Mouse (Mus musculus) layer of hippocampus, adult 2 months (tissue): ENCODE measurements at regions not wholly inside any gene's neighbourhood (a gene's known extent, or its start where the extent isn't known, plus 50 kb on each side); places are given as distances from the start of the nearest gene placed in this dataset.

Experiments used
- DNase-seq, 2 experiments: peaks; one replicate each; pipeline ENCODE4 v3.0.0; 2022; ENCODE audit warnings: low spot score in 2 of 2
- H3K27ac ChIP-seq: fragments of 200-600 bp; 2 replicates; pipeline ENCODE4 v1.8.1; 2022
- H3K4me3 ChIP-seq: fragments of 200-600 bp; 2 replicates; pipeline ENCODE4 v1.8.1; 2022; ENCODE audit warnings: mild to moderate bottlenecking
- CTCF ChIP-seq: fragments of 200-600 bp; conservative IDR thresholded peaks from 2 replicates; pipeline ENCODE4 v1.8.1; 2022; ENCODE audit warnings: antibody characterized with exemption, mild to moderate bottlenecking, moderate library complexity

DNA sequence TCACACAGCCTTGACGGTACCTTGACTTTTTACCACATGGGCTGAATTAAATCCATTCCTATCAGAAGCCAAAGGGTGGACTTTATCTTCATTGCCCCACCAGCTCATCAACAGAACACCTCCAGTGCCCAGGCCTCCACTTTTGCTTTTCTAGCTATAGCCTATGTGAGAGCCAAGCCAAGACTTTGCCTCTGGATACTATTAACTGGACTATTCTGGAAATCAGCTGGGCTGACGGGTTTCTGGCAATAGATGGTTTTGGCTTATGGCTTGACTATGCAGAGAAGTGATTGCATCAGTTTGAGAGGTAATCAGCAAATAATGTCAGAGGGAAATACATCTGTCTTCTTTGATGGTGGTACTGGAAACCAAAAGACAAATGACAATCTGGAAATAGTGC, 130.8 kb upstream of the Thbs1 start:
- TF ChIP-seq CTCF: no peak
- DNase-seq: no peak
- no peak overlapping the region for H3K4me3 ChIP-seq
- no peak overlapping the region for H3K27ac ChIP-seq

DNA sequence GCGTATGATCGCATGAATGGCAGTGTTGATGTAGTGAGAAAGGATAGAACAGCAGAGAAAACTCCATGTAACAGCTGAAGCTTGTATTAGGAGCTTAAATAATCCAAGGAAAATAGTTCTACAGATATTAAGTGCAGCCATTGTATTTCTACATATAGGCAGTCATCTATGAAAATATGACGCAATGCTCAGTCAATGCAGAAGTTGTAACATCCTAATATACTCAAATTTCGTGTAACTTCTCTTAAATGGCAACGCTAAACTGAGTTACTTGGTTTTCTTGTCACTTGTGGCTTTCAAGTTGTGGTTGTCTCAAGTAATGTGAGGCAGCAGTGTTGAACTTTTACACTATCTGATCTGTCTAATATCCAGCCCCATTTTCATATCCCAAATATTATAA, 127.1 kb upstream of the Thbs1 start:
- Histone ChIP-seq H3K27ac (no peak overlapping the region), H3K4me3 (no peak overlapping the region)
- no peak for DNase-seq
- TF ChIP-seq CTCF: no peak

DNA sequence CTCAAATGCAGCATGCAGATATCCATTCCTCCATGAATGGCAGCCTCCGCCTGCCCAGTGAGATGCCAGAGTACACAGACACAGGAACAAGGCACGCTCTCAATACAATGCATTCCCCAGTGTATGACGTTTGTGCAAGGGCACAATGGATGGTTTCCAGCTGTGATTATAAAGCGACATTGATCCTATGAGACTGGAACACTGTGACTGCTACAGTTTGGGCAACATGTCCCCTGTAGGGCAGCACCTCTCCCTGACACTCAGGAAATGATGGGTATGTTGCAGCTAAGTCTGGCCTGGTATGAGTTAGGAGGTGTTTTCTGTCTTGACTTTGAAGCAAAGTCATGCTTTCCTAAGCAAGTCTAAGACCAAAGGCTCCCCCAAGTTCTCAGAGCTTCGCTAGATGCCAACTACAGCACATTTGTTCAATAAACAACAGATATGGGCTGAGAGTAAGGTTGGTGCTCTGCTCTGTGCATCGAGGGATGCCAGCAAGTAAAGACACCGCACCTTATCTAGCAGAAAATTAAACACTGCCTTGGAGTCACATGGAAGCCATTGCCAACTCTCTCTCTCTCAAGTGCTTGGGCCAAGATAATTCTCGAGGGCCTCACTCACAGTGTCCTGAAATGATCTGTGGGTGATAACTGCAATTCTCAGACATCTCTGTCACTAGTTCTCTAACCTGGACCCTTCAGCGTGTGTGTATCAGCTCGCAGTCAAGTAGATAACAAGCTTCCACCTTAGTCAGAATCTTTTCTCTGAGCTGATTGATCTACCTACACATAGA, 124.1 kb upstream of the Thbs1 start:
- Histone ChIP-seq H3K4me3 (no peak overlapping the region), H3K27ac (no peak overlapping the region)
- no peak for DNase-seq
- no peak for TF ChIP-seq CTCF

DNA sequence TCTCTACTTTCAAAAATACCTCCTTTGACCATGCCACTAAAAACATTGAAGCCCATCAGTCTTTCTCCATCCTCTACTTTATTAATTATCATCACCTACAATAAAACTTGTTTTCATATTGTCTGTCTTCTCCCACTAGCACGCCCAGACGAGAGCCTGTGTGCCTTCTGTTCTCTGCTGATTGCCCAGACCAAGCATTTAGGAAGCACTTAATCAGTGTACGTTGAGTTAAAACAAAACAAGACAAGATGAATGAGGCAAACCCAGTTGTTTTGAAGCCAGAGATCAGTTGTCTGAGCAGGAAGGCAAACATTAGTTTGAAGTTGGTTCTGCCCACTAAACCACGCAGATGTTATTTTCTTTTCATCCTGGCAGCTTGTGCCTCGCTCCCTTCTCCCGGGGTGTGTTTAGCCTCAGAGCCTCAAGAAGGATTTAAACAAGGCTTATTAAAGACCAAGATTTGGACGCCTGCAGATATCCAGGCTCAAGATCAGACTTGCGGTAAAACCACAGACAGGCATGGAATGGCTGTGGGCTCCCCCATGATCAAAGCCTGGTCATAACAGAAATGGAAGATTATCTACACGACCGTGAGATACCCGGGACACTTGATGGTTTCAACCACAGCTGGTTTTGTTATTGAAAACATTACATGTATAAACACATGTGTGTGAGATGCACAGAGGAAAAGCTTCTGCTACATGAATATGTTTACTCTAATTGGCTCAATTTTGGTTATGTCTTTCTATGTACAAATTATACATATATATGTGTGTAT, 123.1 kb upstream of the Thbs1 start:
- no peak for TF ChIP-seq CTCF
- no peak overlapping the region for H3K4me3 ChIP-seq
- H3K27ac ChIP-seq: no peak overlapping the region
- no peak for DNase-seq

DNA sequence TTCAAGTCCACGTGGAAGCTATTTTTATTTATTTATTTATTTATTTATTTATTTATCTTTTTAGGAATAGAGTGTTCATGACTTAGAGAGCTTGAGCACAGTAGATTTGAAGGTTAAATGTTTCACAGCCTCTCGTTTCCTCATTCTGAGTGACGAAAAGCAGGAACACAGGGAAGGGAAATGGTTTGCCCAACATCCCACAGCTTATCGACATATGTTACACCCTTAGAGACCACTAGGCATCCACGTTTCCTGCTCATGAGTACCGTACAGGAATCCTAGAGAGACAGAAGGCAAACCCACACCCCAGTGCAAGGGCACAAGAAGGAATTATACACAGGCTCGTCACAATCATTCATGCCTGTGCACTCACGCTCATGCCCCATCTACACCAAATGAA, 122.5 kb upstream of the Thbs1 start:
- Histone ChIP-seq H3K4me3 (no peak overlapping the region), H3K27ac (no peak overlapping the region)
- TF ChIP-seq CTCF: no peak
- DNase-seq: no peak

DNA sequence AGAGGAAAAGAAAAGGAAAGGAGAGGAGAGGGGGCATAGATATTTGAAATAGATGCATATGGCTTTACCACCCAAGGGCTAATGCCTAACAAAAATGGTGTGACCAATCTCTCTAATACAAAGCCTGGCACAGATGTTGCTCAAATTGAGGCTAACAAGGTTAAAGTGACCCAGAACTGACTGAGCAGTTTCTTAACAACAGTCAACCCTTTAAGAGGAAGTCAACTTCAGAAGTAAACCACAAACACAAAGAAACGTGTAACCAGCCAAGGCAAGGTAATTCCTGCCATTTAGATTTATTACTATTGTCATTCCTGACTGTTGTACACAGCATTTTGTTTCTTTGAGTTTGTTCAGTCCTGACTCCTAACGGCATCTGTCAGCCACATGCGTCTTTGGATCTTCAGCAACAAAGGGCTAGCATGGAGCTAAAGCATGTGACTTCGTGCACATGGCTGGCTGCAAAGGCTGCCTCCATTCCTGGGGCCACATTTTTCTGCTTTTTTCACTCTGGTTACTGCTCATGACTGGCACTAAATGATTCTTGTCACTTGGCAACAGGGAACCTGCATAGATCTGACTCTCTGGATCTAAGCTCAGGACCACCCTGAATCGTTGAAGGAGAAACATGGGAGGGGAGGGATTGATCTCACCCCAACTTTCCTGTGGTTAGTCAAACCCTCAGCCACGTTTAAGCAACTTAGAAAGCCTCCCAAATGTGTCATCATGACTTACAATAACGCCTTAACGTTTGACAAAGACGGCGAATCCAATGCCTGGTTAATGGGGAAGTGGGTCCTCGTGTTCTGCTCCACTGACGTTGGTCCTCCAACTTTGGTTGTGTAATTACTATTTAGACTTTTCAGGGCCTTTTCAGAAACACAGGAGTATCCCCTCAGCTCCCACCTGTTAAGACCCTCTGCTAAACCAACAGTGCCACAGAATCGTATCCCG, 115.3 kb upstream of the Thbs1 start:
- no peak for TF ChIP-seq CTCF
- no peak for DNase-seq
- H3K27ac ChIP-seq: no peak overlapping the region
- no peak overlapping the region for H3K4me3 ChIP-seq

DNA sequence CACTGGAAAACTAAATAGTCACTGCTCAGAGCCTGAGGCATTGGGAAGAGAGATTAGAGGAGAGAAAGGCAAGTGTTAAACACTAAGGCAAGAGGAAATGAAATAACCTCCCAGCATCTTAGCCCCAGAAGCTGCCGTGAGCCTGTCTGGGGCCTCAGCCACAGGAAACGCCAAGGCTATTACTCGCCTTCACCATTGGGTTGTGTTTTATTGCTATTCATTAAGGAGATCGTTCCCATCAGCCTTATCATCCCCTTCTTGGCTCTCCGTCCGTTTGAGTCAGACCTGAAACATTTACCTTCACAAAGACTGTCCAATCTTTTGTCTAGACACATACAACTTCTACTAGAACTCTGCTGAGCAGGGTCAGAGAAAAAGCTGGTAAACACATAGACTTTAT, 112.0 kb upstream of the Thbs1 start:
- TF ChIP-seq CTCF: no peak
- DNase-seq: no peak
- Histone ChIP-seq H3K27ac (no peak overlapping the region), H3K4me3 (no peak overlapping the region)

DNA sequence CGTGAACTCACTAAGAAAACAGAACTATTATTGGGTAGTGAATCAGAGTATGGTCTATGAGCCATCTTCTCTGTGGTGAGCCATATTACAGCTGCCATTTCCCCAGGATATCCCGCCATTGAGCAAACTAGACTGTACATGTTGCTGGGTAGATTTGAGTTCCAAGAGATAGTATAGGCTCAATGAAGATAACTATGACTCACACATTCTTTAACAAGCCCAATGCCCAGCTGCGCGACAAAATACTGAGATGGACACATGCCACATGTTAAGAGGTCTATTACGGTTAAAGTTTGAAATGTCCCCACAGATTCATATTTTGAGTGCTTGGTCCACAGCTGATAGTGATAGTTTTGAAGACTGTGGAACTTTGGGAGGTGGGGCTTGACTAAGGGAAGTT, 107.5 kb upstream of the Thbs1 start:
- DNase-seq: no peak
- TF ChIP-seq CTCF: no peak
- Histone ChIP-seq H3K4me3 (no peak overlapping the region), H3K27ac (no peak overlapping the region)

DNA sequence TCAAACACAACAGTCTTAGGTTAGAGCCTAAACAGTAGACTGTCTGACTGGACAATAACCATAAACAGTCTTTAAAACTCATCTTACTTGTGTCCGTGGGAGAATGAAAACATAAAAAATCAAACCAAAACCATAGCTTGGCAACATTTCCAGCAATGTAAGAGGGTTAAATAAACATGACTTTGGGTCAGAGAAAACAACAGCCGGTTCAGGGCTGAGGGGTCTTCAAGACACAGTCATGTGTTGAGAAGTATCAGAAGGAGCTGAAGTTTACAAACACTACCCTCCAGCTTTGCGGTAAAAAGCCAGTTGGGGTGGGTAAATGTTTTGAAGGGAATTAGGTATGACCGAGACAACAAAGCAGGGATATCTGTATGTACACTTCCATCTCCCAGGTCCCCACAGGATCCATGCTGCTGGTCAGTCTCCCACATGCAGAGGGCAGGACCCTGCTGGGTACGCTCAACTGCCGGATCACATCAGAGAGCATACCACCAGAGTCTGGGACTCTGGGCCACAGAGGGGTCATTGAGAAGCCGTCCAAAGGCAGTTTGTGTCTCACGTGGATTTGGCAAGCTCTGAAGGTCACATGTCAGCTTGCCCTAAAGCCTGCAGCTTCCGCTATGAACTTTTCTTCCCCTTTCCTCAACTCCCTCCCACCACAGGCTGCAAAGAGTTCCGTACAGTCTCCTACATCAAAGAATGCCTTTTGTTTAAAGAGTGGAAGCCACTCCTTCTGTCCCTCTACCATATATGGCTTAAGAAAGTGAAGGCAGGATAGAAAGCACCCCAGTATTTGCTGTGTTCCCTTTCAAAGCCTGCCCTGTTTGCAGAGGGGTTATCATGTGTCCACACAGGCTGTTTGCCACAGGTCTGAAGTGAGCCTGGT, 103.9 kb upstream of the Thbs1 start:
- DNase-seq: peak in 1 of 2 experiments; percentile 7
- H3K27ac ChIP-seq: no peak overlapping the region
- TF ChIP-seq CTCF: no peak
- no peak overlapping the region for H3K4me3 ChIP-seq

DNA sequence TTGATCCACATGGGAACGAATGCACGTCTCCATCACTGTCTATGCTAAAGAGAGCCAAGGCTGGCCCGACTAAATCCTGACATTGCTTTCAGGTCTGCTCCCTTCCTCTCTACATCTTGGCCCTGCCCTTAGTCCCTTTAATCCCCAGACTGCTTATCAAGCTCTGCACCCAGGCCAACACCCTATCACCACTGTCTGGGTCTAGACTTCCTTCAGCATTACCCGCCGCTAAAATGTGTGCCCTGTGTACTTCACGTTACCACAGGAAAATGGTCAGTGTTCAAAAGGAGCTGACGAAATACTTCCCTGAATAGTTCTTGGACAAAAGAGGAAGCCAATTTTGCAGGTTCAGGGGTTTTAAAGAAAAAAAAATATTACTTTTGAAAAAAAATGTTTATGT, 100.0 kb upstream of the Thbs1 start:
- H3K4me3 ChIP-seq: no peak overlapping the region
- TF ChIP-seq CTCF: no peak
- no peak overlapping the region for H3K27ac ChIP-seq
- no peak for DNase-seq

DNA sequence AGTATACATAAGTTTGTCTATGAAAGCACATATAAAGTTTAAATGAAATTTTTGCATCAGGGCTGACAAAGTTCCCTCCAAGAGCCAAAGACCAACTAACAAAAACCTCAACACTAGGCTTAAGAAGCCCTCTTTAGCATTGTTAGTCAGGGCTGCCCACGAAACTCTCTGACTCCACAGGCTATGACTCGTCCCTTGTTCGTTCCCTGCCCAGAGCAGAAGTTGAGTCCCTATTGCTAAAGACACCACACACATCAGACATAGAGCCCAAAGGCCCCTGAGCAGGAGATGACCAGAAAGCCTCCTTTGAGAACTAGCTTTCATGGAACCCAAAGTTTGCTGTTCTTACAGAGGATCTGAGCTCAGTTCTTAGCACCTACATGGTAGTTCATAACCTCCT, 99.5 kb upstream of the Thbs1 start:
- Histone ChIP-seq H3K4me3 (no peak overlapping the region), H3K27ac (no peak overlapping the region)
- no peak for DNase-seq
- no peak for TF ChIP-seq CTCF

DNA sequence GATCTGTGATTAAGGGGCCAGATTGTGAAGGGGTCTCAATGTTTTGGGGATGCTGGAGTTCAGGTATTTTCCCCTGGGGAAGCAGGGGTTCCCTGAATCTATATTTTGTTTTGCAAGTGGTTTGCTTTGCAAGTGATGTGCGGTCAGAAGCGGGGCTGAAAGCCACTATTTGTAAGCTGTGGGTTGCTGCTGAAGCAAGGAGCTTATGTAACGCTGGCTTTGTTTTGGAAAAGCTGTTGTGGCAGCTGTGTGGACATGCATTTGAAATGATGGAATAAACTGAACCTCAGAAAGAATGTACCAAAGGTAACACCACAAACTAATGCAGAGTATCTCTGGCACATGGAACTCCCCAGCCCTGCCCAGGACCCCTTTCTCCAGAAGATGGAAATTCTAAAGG, 98.5 kb upstream of the Thbs1 start:
- peak in 1 of 2 experiments; percentile 43 for DNase-seq
- H3K4me3 ChIP-seq: no peak overlapping the region
- no peak for TF ChIP-seq CTCF
- H3K27ac ChIP-seq: peak overlapping the region; percentile 28; the same call in 1 of the 2 replicates
